Mouse (Mus musculus) stomach, postnatal 0 days (tissue): ENCODE data around the gene Tctn1.

Experiments used
- CTCF ChIP-seq: IDR thresholded peaks from 2 replicates; pipeline ENCODE4 v1.5.1; 2016; ENCODE audit warnings: antibody characterized with exemption, low read depth, mild to moderate bottlenecking, moderate library complexity
- EP300 ChIP-seq: optimal IDR thresholded peaks from 2 replicates; pipeline ENCODE3; 2016; ENCODE audit warnings: antibody characterized with exemption

- TF ChIP-seq CTCF (no peak), EP300 (no peak)
Measured at GRCm38 (mm10) chr5:122263933-122264905, at the start of gene Tctn1.
